Mouse (Mus musculus): ENCODE data around the gene Cd180. TPM values are rescaled to one million over a fixed set of nuclear protein-coding genes. Genes with fewer than 3 reads are reported as not detected.
"Not testable (repeated sequence)": the region's sequence is repeated elsewhere in the genome, so short reads cannot be mapped to it uniquely, and the experiment has no call there.

The Cd180 gene
- total RNA-seq, 2 experiments from 2014 or later, result 0.57 to 1.1 TPM

GRCm38 (mm10) chr13:102670503-102670902 is 22.9 kb upstream of the Cd180 start:
- intact Hi-C loops (cut with DNase I), result no loop called here
- DNase-seq (ENCODE audit: low spot score), result no peak

GRCm38 (mm10) chr13:102674083-102674482 is 19.3 kb upstream of the Cd180 start:
- intact Hi-C loops (cut with DNase I), result no loop called here
- no peak for DNase-seq (ENCODE audit: low spot score)

- intact Hi-C loops (cut with DNase I), result loop anchor here (1.0 to 5.0 kb wide), 2 partner anchors 68 to 430 kb away; no protein-coding TSS in a partner anchor
- DNase-seq (ENCODE audit: low spot score), result not testable (repeated sequence)
Measured at GRCm38 (mm10) chr13:102677602-102678001, 15.8 kb upstream of the Cd180 start.

- intact Hi-C loops (cut with DNase I), result loop anchor here (1.0 to 5.0 kb wide), 2 partner anchors 67 to 429 kb away; no protein-coding TSS in a partner anchor
- peak; percentile 41 for DNase-seq (ENCODE audit: low spot score)
Measured at GRCm38 (mm10) chr13:102678482-102678881, 14.9 kb upstream of the Cd180 start.

GRCm38 (mm10) chr13:102684890-102685289 is 8.5 kb upstream of the Cd180 start:
- intact Hi-C loops (cut with DNase I), result no loop called here

GRCm38 (mm10) chr13:102688121-102688520 is 5.2 kb upstream of the Cd180 start:
- no peak for DNase-seq (ENCODE audit: low spot score)
- intact Hi-C loops (cut with DNase I), result no loop called here

More at GRCm38 (mm10) chr13:102684890-102685289, 8.5 kb upstream of the Cd180 start:
- no peak for DNase-seq (ENCODE audit: low spot score)

GRCm38 (mm10) chr13:102689201-102690090 is 3.9 kb upstream of the Cd180 start:
- intact Hi-C loops (cut with DNase I), result no loop called here

GRCm38 (mm10) chr13:102690184-102690583 is 3.2 kb upstream of the Cd180 start:
- intact Hi-C loops (cut with DNase I), result no loop called here
- no peak for DNase-seq (ENCODE audit: low spot score)

More at GRCm38 (mm10) chr13:102689201-102690090, 3.9 kb upstream of the Cd180 start:
- no peak for DNase-seq (ENCODE audit: low spot score)

GRCm38 (mm10) chr13:102691408-102692150 is 1.8 kb upstream of the Cd180 start:
- intact Hi-C loops (cut with DNase I), result no loop called here

GRCm38 (mm10) chr13:102694154-102694553 is 796 bp downstream of the Cd180 start:
- intact Hi-C loops (cut with DNase I), result no loop called here
- DNase-seq (ENCODE audit: low spot score), result no peak

More at GRCm38 (mm10) chr13:102691408-102692150, 1.8 kb upstream of the Cd180 start:
- DNase-seq (ENCODE audit: low spot score), result no peak

GRCm38 (mm10) chr13:102695121-102695905 is 2.0 kb downstream of the Cd180 start:
- no peak for DNase-seq (ENCODE audit: low spot score)
- intact Hi-C loops (cut with DNase I), result no loop called here

GRCm38 (mm10) chr13:102698335-102698734 is 5.0 kb downstream of the Cd180 start:
- no peak for DNase-seq (ENCODE audit: low spot score)
- intact Hi-C loops (cut with DNase I), result no loop called here

- intact Hi-C loops (cut with DNase I), result no loop called here
- DNase-seq (ENCODE audit: low spot score), result peak; percentile 24
Measured at GRCm38 (mm10) chr13:102698751-102699323, 5.5 kb downstream of the Cd180 start.

GRCm38 (mm10) chr13:102700176-102700575 is 6.8 kb downstream of the Cd180 start:
- intact Hi-C loops (cut with DNase I), result no loop called here
- DNase-seq (ENCODE audit: low spot score), result no peak

GRCm38 (mm10) chr13:102700744-102701143 is 7.4 kb downstream of the Cd180 start:
- no peak for DNase-seq (ENCODE audit: low spot score)
- intact Hi-C loops (cut with DNase I), result no loop called here

GRCm38 (mm10) chr13:102716973-102717372 is 23.6 kb downstream of the Cd180 start:
- intact Hi-C loops (cut with DNase I), result no loop called here
- DNase-seq (ENCODE audit: low spot score), result no peak

GRCm38 (mm10) chr13:102725416-102725815 is 32.1 kb downstream of the Cd180 start:
- intact Hi-C loops (cut with DNase I), result no loop called here
- DNase-seq (ENCODE audit: low spot score), result no peak

- DNase-seq (ENCODE audit: low spot score), result no peak
- intact Hi-C loops (cut with DNase I), result no loop called here
Measured at GRCm38 (mm10) chr13:102725906-102726305, 32.5 kb downstream of the Cd180 start.

- no peak for DNase-seq (ENCODE audit: low spot score)
- intact Hi-C loops (cut with DNase I), result no loop called here
Measured at GRCm38 (mm10) chr13:102726876-102727275, 33.5 kb downstream of the Cd180 start.

GRCm38 (mm10) chr13:102728035-102728434 is 34.7 kb downstream of the Cd180 start:
- DNase-seq (ENCODE audit: low spot score), result no peak

More at GRCm38 (mm10) chr13:102728035-102728434, 34.7 kb downstream of the Cd180 start:
- intact Hi-C loops (cut with DNase I), result no loop called here

All from heart, postnatal 25 days (tissue).